Mouse (Mus musculus) hindbrain, embryonic 16.5 days (tissue): Measurements from ENCODE around the gene Tmem242. TPM values are rescaled to one million over a fixed set of nuclear protein-coding genes. Genes with fewer than 3 reads are reported as not detected.
A peak's percentile ranks its signal among the peaks of the same experiment; 100 is the strongest.

Experiments
- ATAC-seq: fragments of 200-750 bp; cut with Nextera tagmentation; 2 replicates; pipeline ENCODE4 v1.8.0; 2017; ENCODE audit warnings: moderate TSS enrichment, moderate library complexity
- H3K27ac ChIP-seq: fragments of 300-500 bp; sonication (generic); 2 replicates; pipeline ENCODE4 v1.5.1; 2014; ENCODE audit warnings: low read depth, mild to moderate bottlenecking, control low read depth, low read length, moderate library complexity
- H3K27me3 ChIP-seq: fragments of 300-500 bp; sonication (generic); replicated peaks from 2 replicates; pipeline ENCODE4 v1.6.1; 2014; ENCODE audit warnings: low read length; ENCODE audit not compliant: control insufficient read depth, insufficient read depth
- H3K36me3 ChIP-seq: fragments of 300-500 bp; sonication (generic); 2 replicates; pipeline ENCODE4 v1.6.1; 2014; ENCODE audit warnings: mild to moderate bottlenecking, low read length, moderate library complexity, mixed read lengths; ENCODE audit not compliant: control insufficient read depth, insufficient read depth
- H3K4me1 ChIP-seq: fragments of 300-500 bp; sonication (generic); 2 replicates; pipeline ENCODE4 v1.6.1; 2014; ENCODE audit warnings: low read depth, low read length; ENCODE audit not compliant: control insufficient read depth, insufficient read depth
- H3K4me2 ChIP-seq: fragments of 300-500 bp; sonication (generic); 2 replicates; pipeline ENCODE4 v1.6.1; 2014; ENCODE audit warnings: mild to moderate bottlenecking, low read length, control low read depth, moderate library complexity
- H3K4me3 ChIP-seq: fragments of 300-500 bp; sonication (generic); 2 replicates; pipeline ENCODE4 v1.5.1; 2014; ENCODE audit warnings: mild to moderate bottlenecking, low read length, control low read depth, moderate library complexity
- H3K9ac ChIP-seq: fragments of 300-500 bp; sonication (generic); 2 replicates; pipeline ENCODE4 v1.6.1; 2014; ENCODE audit warnings: low read depth, mild to moderate bottlenecking, control low read depth, low read length, moderate library complexity
- H3K9me3 ChIP-seq: fragments of 300-500 bp; sonication (generic); 2 replicates; pipeline ENCODE4 v1.6.1; 2014; ENCODE audit warnings: mild to moderate bottlenecking, low read length, moderate library complexity; ENCODE audit not compliant: control insufficient read depth
- WGBS: fragments of 180-500 bp; shearing (Covaris S2); extraction: QIAGEN DNeasy Blood & Tissue Kit; methylation state at CpG from one replicate; pipeline ENCODE4 v1.1.7; 2014; 5-methylcytosine and 5-hydroxymethylcytosine counted together
- polyA plus RNA-seq: library from polyadenylated mRNA; unstranded; fragments of >200 nt; fragmentation: Nextera tagmentation; extraction: Ambion mirVana; gene quantifications from 2 replicates; pipeline ENCODE4 v1.2.1, GENCODE M21; 2015

The Tmem242 gene
- polyA plus RNA-seq, result 112 and 118 TPM in 2 replicates

GRCm38 (mm10) chr17:5440159-5440971, at the start of gene Tmem242:
TSS of gene Tmem242 (minus strand) at chr17:5440259.
- ATAC-seq, result peak; percentile 98

GRCm38 (mm10) chr17:5488156-5488555, 48.1 kb upstream of the Tmem242 start:
- WGBS, result 61% methylated on average over 9 of the region's 9 CpGs
- Histone ChIP-seq H3K27ac (no peak overlapping the region), H3K9me3 (no peaks in the 10 kb centered on the region), H3K36me3 (no peaks in the 10 kb centered on the region), H3K4me1 (peaks cover 5% of the 10 kb centered on the region), H3K27me3 (no peaks in the 10 kb centered on the region; the same call in 1 of the 2 replicates), H3K9ac (no peak overlapping the region), H3K4me3 (no peak overlapping the region), H3K4me2 (no peak overlapping the region)
- no peak for ATAC-seq

More at GRCm38 (mm10) chr17:5440159-5440971, at the start of gene Tmem242:
- Histone ChIP-seq H3K27ac (peak within 1 kb of the TSS; percentile 78), H3K9me3 (no peaks in the 10 kb centered on the region), H3K36me3 (no peaks in the 10 kb centered on the region; the same call in 1 of the 2 replicates), H3K4me3 (peak within 1 kb of the TSS; percentile 67), H3K27me3 (no peaks in the 10 kb centered on the region), H3K4me1 (peaks cover 19% of the 10 kb centered on the region), H3K9ac (peak within 1 kb of the TSS; percentile 72), H3K4me2 (peak within 1 kb of the TSS; percentile 92)
- 0% methylated on average over 27 of the region's 27 CpGs for WGBS

- Histone ChIP-seq H3K4me3 (no peak overlapping the region), H3K27me3 (no peaks in the 10 kb centered on the region; the same call in 1 of the 2 replicates), H3K4me2 (no peak overlapping the region), H3K27ac (no peak overlapping the region), H3K9me3 (no peaks in the 10 kb centered on the region), H3K36me3 (no peaks in the 10 kb centered on the region), H3K9ac (no peak overlapping the region), H3K4me1 (no peaks in the 10 kb centered on the region)
- WGBS, result 95% methylated on average over 1 of the region's 1 CpGs
- no peak for ATAC-seq
Observed at GRCm38 (mm10) chr17:5484663-5485062, 44.6 kb upstream of the Tmem242 start.

- 74% methylated on average over 4 of the region's 4 CpGs for WGBS
- H3K4me1 ChIP-seq, result no peaks in the 10 kb centered on the region
- no peaks in the 10 kb centered on the region for H3K36me3 ChIP-seq
- H3K4me3 ChIP-seq, result no peak overlapping the region
- H3K27ac ChIP-seq, result no peak overlapping the region
- H3K9ac ChIP-seq, result no peak overlapping the region
- no peak for ATAC-seq
- H3K27me3 ChIP-seq, result no peaks in the 10 kb centered on the region; the same call in 1 of the 2 replicates
- H3K9me3 ChIP-seq, result no peaks in the 10 kb centered on the region
- H3K4me2 ChIP-seq, result no peak overlapping the region
Observed at GRCm38 (mm10) chr17:5483456-5483855, 43.4 kb upstream of the Tmem242 start.

- Histone ChIP-seq H3K27me3 (no peaks in the 10 kb centered on the region), H3K4me2 (no peak overlapping the region), H3K9me3 (no peaks in the 10 kb centered on the region), H3K36me3 (no peaks in the 10 kb centered on the region), H3K27ac (no peak overlapping the region), H3K4me3 (no peak overlapping the region), H3K9ac (no peak overlapping the region), H3K4me1 (no peaks in the 10 kb centered on the region)
- 64% methylated on average over 14 of the region's 14 CpGs for WGBS
- no peak for ATAC-seq
Observed at GRCm38 (mm10) chr17:5475960-5476725, 36.1 kb upstream of the Tmem242 start.

GRCm38 (mm10) chr17:5472268-5472667, 32.2 kb upstream of the Tmem242 start:
- H3K4me3 ChIP-seq, result no peak overlapping the region
- no peak overlapping the region for H3K27ac ChIP-seq
- ATAC-seq, result no peak
- H3K4me2 ChIP-seq, result no peak overlapping the region
- no peaks in the 10 kb centered on the region for H3K27me3 ChIP-seq
- no peaks in the 10 kb centered on the region for H3K36me3 ChIP-seq
- 35% methylated on average over 3 of the region's 3 CpGs for WGBS
- no peaks in the 10 kb centered on the region for H3K4me1 ChIP-seq
- H3K9me3 ChIP-seq, result no peaks in the 10 kb centered on the region
- no peak overlapping the region for H3K9ac ChIP-seq

- Histone ChIP-seq H3K4me1 (no peaks in the 10 kb centered on the region), H3K36me3 (no peaks in the 10 kb centered on the region), H3K4me2 (no peak overlapping the region), H3K9ac (no peak overlapping the region), H3K9me3 (no peaks in the 10 kb centered on the region), H3K4me3 (no peak overlapping the region), H3K27me3 (no peaks in the 10 kb centered on the region), H3K27ac (no peak overlapping the region)
- no peak for ATAC-seq
- 54% methylated on average over 4 of the region's 4 CpGs for WGBS
Observed at GRCm38 (mm10) chr17:5467177-5467576, 27.1 kb upstream of the Tmem242 start.

- Histone ChIP-seq H3K4me2 (no peak overlapping the region), H3K36me3 (no peaks in the 10 kb centered on the region), H3K9ac (no peak overlapping the region), H3K4me3 (no peak overlapping the region), H3K27ac (no peak overlapping the region), H3K27me3 (no peaks in the 10 kb centered on the region), H3K4me1 (no peaks in the 10 kb centered on the region), H3K9me3 (no peaks in the 10 kb centered on the region)
- WGBS, result 83% methylated on average over 8 of the region's 8 CpGs
- no peak for ATAC-seq
Observed at GRCm38 (mm10) chr17:5466736-5467135, 26.7 kb upstream of the Tmem242 start.

- no peaks in the 10 kb centered on the region for H3K36me3 ChIP-seq
- H3K4me1 ChIP-seq, result no peaks in the 10 kb centered on the region
- H3K4me3 ChIP-seq, result no peak overlapping the region
- H3K9ac ChIP-seq, result no peak overlapping the region
- no peak overlapping the region for H3K27ac ChIP-seq
- ATAC-seq, result no peak
- H3K4me2 ChIP-seq, result no peak overlapping the region
- no peaks in the 10 kb centered on the region for H3K27me3 ChIP-seq
- no peaks in the 10 kb centered on the region for H3K9me3 ChIP-seq
- 87% methylated on average over 2 of the region's 2 CpGs for WGBS
Observed at GRCm38 (mm10) chr17:5463912-5464311, 23.9 kb upstream of the Tmem242 start.
